Mouse (Mus musculus): ENCODE results near the gene Ddr2.

GRCm38 (mm10) chr1:170034961-170035360 lies 75.6 kb downstream of the Ddr2 start:
- TF ChIP-seq POLR2A (IDR thresholded peaks at IDR 0.05; ENCODE audit: insufficient read depth, low read depth, low read length) (no peak), CTCF (IDR thresholded peaks at IDR 0.05; ENCODE audit: insufficient read depth, low read depth, low read length) (no peak)
